Mouse (Mus musculus): ENCODE measurements around the gene Ppip5k1. TPM values are rescaled to one million over a fixed set of nuclear protein-coding genes. Genes with fewer than 3 reads are reported as not detected.

Ppip5k1 gene
- polyA plus RNA-seq, 1 experiment from 2014 or later, result 11.8 TPM

GRCm38 (mm10) chr2:121295608-121296571 lies 59.3 kb downstream of the Ppip5k1 start:
- H3K27me3 ChIP-seq (ENCODE audit: control insufficient read depth, insufficient read depth, low read length), result 0 out of 2 replicates have a peak, but pooled peaks cover 2% of the 10 kb centered on the region

GRCm38 (mm10) chr2:121294753-121295607 lies 60.2 kb downstream of the Ppip5k1 start:
- DNase-seq (ENCODE audit: low spot score) (peak; percentile 70), ATAC-seq (ENCODE audit: low FRiP score) (peak; percentile 82)
- Histone ChIP-seq H3K27ac (ENCODE audit: low read depth, low read length) (peak overlapping the region; percentile 86), H3K36me3 (ENCODE audit: control insufficient read depth, insufficient read depth, low read length) (0 out of 2 replicates have a peak, but pooled peaks cover 3% of the 10 kb centered on the region), H3K4me1 (replicated peaks; ENCODE audit: control insufficient read depth, insufficient read depth, low read length) (peaks cover 20% of the 10 kb centered on the region), H3K9me3 (ENCODE audit: control insufficient read depth, low read length) (no peaks in the 10 kb centered on the region), H3K9ac (ENCODE audit: low read depth, low read length) (peak overlapping the region; percentile 49), H3K4me3 (ENCODE audit: low read depth, low read length) (peak overlapping the region; percentile 35), H3K4me2 (replicated peaks; ENCODE audit: low read depth, low read length) (peak overlapping the region; percentile 68), H3K27me3 (ENCODE audit: control insufficient read depth, insufficient read depth, low read length) (0 out of 2 replicates have a peak, but pooled peaks cover 2% of the 10 kb centered on the region)
- under 1% methylated on average over 18 of the region's 18 CpGs for WGBS

More at GRCm38 (mm10) chr2:121295608-121296571, 59.3 kb downstream of the Ppip5k1 start:
- H3K27ac ChIP-seq (ENCODE audit: low read depth, low read length), result peak overlapping the region; percentile 86
- ATAC-seq (ENCODE audit: low FRiP score) (peak; percentile 41), DNase-seq (ENCODE audit: low spot score) (peak; percentile 50)
- H3K4me3 ChIP-seq (ENCODE audit: low read depth, low read length), result peak overlapping the region; percentile 35
- peaks cover 20% of the 10 kb centered on the region for H3K4me1 ChIP-seq (replicated peaks; ENCODE audit: control insufficient read depth, insufficient read depth, low read length)
- H3K36me3 ChIP-seq (ENCODE audit: control insufficient read depth, insufficient read depth, low read length), result 0 out of 2 replicates have a peak, but pooled peaks cover 3% of the 10 kb centered on the region
- H3K9me3 ChIP-seq (ENCODE audit: control insufficient read depth, low read length), result no peaks in the 10 kb centered on the region
- 2% methylated on average over 14 of the region's 15 CpGs for WGBS
- peak overlapping the region; percentile 68 for H3K4me2 ChIP-seq (replicated peaks; ENCODE audit: low read depth, low read length)
- peak overlapping the region; percentile 44 for H3K9ac ChIP-seq (ENCODE audit: low read depth, low read length)

GRCm38 (mm10) chr2:121294182-121294581 lies 61.0 kb downstream of the Ppip5k1 start:
- 19% methylated on average over 4 of the region's 4 CpGs for WGBS
- H3K4me1 ChIP-seq (replicated peaks; ENCODE audit: control insufficient read depth, insufficient read depth, low read length), result peaks cover 20% of the 10 kb centered on the region
- no peak for DNase-seq (ENCODE audit: low spot score)
- H3K36me3 ChIP-seq (ENCODE audit: control insufficient read depth, insufficient read depth, low read length), result no peaks in the 10 kb centered on the region
- 0 out of 2 replicates have a peak, but pooled peaks cover 2% of the 10 kb centered on the region for H3K27me3 ChIP-seq (ENCODE audit: control insufficient read depth, insufficient read depth, low read length)
- H3K9me3 ChIP-seq (ENCODE audit: control insufficient read depth, low read length), result no peaks in the 10 kb centered on the region
- peak overlapping the region; percentile 86 for H3K27ac ChIP-seq (ENCODE audit: low read depth, low read length)
- H3K4me3 ChIP-seq (ENCODE audit: low read depth, low read length), result peak overlapping the region; percentile 35; the same call in 1 of the 2 replicates
- ATAC-seq (ENCODE audit: low FRiP score), result no peak
- H3K4me2 ChIP-seq (replicated peaks; ENCODE audit: low read depth, low read length), result peak overlapping the region; percentile 68
- no peak overlapping the region; the same call in 1 of the 2 replicates for H3K9ac ChIP-seq (ENCODE audit: low read depth, low read length)

GRCm38 (mm10) chr2:121292316-121293013 lies 62.7 kb downstream of the Ppip5k1 start:
- no peaks in the 10 kb centered on the region for H3K36me3 ChIP-seq (ENCODE audit: control insufficient read depth, insufficient read depth, low read length)
- no peak overlapping the region for H3K4me2 ChIP-seq (replicated peaks; ENCODE audit: low read depth, low read length)
- 0 out of 2 replicates have a peak, but pooled peaks cover 2% of the 10 kb centered on the region for H3K27me3 ChIP-seq (ENCODE audit: control insufficient read depth, insufficient read depth, low read length)
- ATAC-seq (ENCODE audit: low FRiP score), result no peak
- no peak overlapping the region for H3K4me3 ChIP-seq (ENCODE audit: low read depth, low read length)
- no peak overlapping the region for H3K9ac ChIP-seq (ENCODE audit: low read depth, low read length)
- H3K9me3 ChIP-seq (ENCODE audit: control insufficient read depth, low read length), result no peaks in the 10 kb centered on the region
- H3K27ac ChIP-seq (ENCODE audit: low read depth, low read length), result no peak overlapping the region
- peaks cover 17% of the 10 kb centered on the region for H3K4me1 ChIP-seq (replicated peaks; ENCODE audit: control insufficient read depth, insufficient read depth, low read length)
- 66% methylated on average over 5 of the region's 5 CpGs for WGBS
- no peak for DNase-seq (ENCODE audit: low spot score)

GRCm38 (mm10) chr2:121289730-121290540 lies 65.3 kb downstream of the Ppip5k1 start:
- Histone ChIP-seq H3K9me3 (ENCODE audit: control insufficient read depth, low read length) (no peaks in the 10 kb centered on the region), H3K9ac (ENCODE audit: low read depth, low read length) (peak overlapping the region; percentile 47), H3K4me1 (replicated peaks; ENCODE audit: control insufficient read depth, insufficient read depth, low read length) (peaks cover 11% of the 10 kb centered on the region; the same call in 1 of the 2 replicates), H3K27me3 (ENCODE audit: control insufficient read depth, insufficient read depth, low read length) (0 out of 2 replicates have a peak, but pooled peaks cover 2% of the 10 kb centered on the region), H3K4me2 (replicated peaks; ENCODE audit: low read depth, low read length) (peak overlapping the region; percentile 86), H3K27ac (ENCODE audit: low read depth, low read length) (no peak overlapping the region), H3K36me3 (ENCODE audit: control insufficient read depth, insufficient read depth, low read length) (no peaks in the 10 kb centered on the region), H3K4me3 (ENCODE audit: low read depth, low read length) (peak overlapping the region; percentile 52)
- no peak for DNase-seq (ENCODE audit: low spot score)
- 4% methylated on average over 36 of the region's 36 CpGs for WGBS
- ATAC-seq (ENCODE audit: low FRiP score), result peak; percentile 72

GRCm38 (mm10) chr2:121288901-121289729 lies 66.1 kb downstream of the Ppip5k1 start, which contains the start of gene Map1a:
TSS of gene Map1a (plus strand) at chr2:121289600.
- 0 out of 2 replicates have a peak, but pooled peaks cover 2% of the 10 kb centered on the region for H3K27me3 ChIP-seq (ENCODE audit: control insufficient read depth, insufficient read depth, low read length)
- WGBS, result under 1% methylated on average over 42 of the region's 48 CpGs
- ATAC-seq (ENCODE audit: low FRiP score), result peak; percentile 97
- peak within 1 kb of the TSS; percentile 52 for H3K4me3 ChIP-seq (ENCODE audit: low read depth, low read length)
- H3K9me3 ChIP-seq (ENCODE audit: control insufficient read depth, low read length), result no peaks in the 10 kb centered on the region
- H3K4me1 ChIP-seq (replicated peaks; ENCODE audit: control insufficient read depth, insufficient read depth, low read length), result peaks cover 4% of the 10 kb centered on the region; the same call in 1 of the 2 replicates
- no peaks in the 10 kb centered on the region for H3K36me3 ChIP-seq (ENCODE audit: control insufficient read depth, insufficient read depth, low read length)
- peak; percentile 98 for DNase-seq (ENCODE audit: low spot score)
- peak within 1 kb of the TSS; percentile 52 for H3K9ac ChIP-seq (ENCODE audit: low read depth, low read length)
- H3K27ac ChIP-seq (ENCODE audit: low read depth, low read length), result peak within 1 kb of the TSS; percentile 79
- H3K4me2 ChIP-seq (replicated peaks; ENCODE audit: low read depth, low read length), result peak within 1 kb of the TSS; percentile 86

GRCm38 (mm10) chr2:121287850-121288249 lies 67.3 kb downstream of the Ppip5k1 start:
- 0 out of 2 replicates have a peak overlapping the region, but pooled peaks have one; percentile 42 for H3K27ac ChIP-seq (ENCODE audit: low read depth, low read length)
- 0 out of 2 replicates have a peak, but pooled peaks cover 2% of the 10 kb centered on the region for H3K27me3 ChIP-seq (ENCODE audit: control insufficient read depth, insufficient read depth, low read length)
- H3K4me1 ChIP-seq (replicated peaks; ENCODE audit: control insufficient read depth, insufficient read depth, low read length), result peaks cover 2% of the 10 kb centered on the region; the same call in 1 of the 2 replicates
- 67% methylated on average over 2 of the region's 2 CpGs for WGBS
- no peak for DNase-seq (ENCODE audit: low spot score)
- H3K4me3 ChIP-seq (ENCODE audit: low read depth, low read length), result no peak overlapping the region
- no peak overlapping the region for H3K9ac ChIP-seq (ENCODE audit: low read depth, low read length)
- no peak for ATAC-seq (ENCODE audit: low FRiP score)
- H3K4me2 ChIP-seq (replicated peaks; ENCODE audit: low read depth, low read length), result no peak overlapping the region
- H3K9me3 ChIP-seq (ENCODE audit: control insufficient read depth, low read length), result no peaks in the 10 kb centered on the region
- H3K36me3 ChIP-seq (ENCODE audit: control insufficient read depth, insufficient read depth, low read length), result no peaks in the 10 kb centered on the region
